Mouse (Mus musculus): ENCODE data around the gene Mns1.

DNA sequence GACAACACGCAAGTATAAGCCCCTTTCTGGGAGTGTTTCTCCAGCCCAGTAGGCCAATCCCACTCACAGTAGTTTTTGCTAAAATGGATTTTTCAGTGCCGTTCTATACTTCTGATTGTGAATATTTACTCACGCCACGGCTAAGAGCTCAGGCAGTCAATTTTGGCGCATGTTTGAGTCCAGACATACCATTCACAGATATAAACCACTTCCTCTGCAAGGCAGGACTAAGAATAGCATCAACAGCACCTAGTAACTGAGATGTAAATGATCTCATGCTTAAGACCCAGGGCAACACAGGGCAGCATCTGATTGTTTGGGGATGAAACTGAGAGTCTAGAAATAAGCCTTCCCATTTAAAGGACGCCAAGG lies 54.4 kb downstream of the Mns1 start, which contains the start of gene Tex9:
- no peak for TF ChIP-seq EP300 (optimal IDR thresholded peaks at IDR 0.05)
- TF ChIP-seq CTCF (IDR thresholded peaks at IDR 0.05; ENCODE audit: low read depth) = no peak

Measured in stomach, postnatal 0 days (tissue).